Mouse (Mus musculus): ENCODE data around the gene Gm17622.
A peak's percentile ranks its signal among the peaks of the same experiment; 100 is the strongest.

Gene Gm17622

GRCm38 (mm10) chr13:96511893-96512292, 21.4 kb downstream of the Gm17622 start:
- peak in 1 of 2 experiments; percentile 8 for DNase-seq

- peak; percentile 14 to 24 for DNase-seq
Measured at GRCm38 (mm10) chr13:96514154-96514942, 23.8 kb downstream of the Gm17622 start.

- DNase-seq: no peak
Measured at GRCm38 (mm10) chr13:96516249-96516648, 25.7 kb downstream of the Gm17622 start.

GRCm38 (mm10) chr13:96517335-96517734, 26.8 kb downstream of the Gm17622 start:
- DNase-seq: no peak

GRCm38 (mm10) chr13:96521294-96521693, 30.8 kb downstream of the Gm17622 start:
- no peak for DNase-seq

- DNase-seq: no peak
Measured at GRCm38 (mm10) chr13:96527022-96527421, 36.5 kb downstream of the Gm17622 start.

- DNase-seq: no peak
Measured at GRCm38 (mm10) chr13:96527856-96528255, 37.3 kb downstream of the Gm17622 start.

GRCm38 (mm10) chr13:96528776-96529175, 38.2 kb downstream of the Gm17622 start:
- DNase-seq: no peak

GRCm38 (mm10) chr13:96529542-96529941, 39.0 kb downstream of the Gm17622 start:
- no peak for DNase-seq

GRCm38 (mm10) chr13:96530064-96530463, 39.5 kb downstream of the Gm17622 start:
- DNase-seq: no peak

- no peak for DNase-seq
Measured at GRCm38 (mm10) chr13:96532176-96532575, 41.6 kb downstream of the Gm17622 start.

- no peak for DNase-seq
Measured at GRCm38 (mm10) chr13:96533742-96534141, 43.2 kb downstream of the Gm17622 start.

GRCm38 (mm10) chr13:96536821-96537572, 46.5 kb downstream of the Gm17622 start:
- no peak for DNase-seq

- no peak for DNase-seq
Measured at GRCm38 (mm10) chr13:96538103-96538502, 47.6 kb downstream of the Gm17622 start.
